Mouse (Mus musculus) kidney, embryonic 14.5 days (tissue): ENCODE data around the gene Mrpl38. TPM values are rescaled to one million over a fixed set of nuclear protein-coding genes. Genes with fewer than 3 reads are reported as not detected.

Experiments
- ATAC-seq: fragments of 200-750 bp; cut with Nextera tagmentation; 2 replicates; pipeline ENCODE4 v1.8.0; 2017; ENCODE audit warnings: moderate number of reproducible peaks, mild to moderate bottlenecking, moderate TSS enrichment, moderate library complexity; ENCODE audit not compliant: low FRiP score, low TSS enrichment
- H3K27ac ChIP-seq: fragments of 300-500 bp; sonication (generic); 2 replicates; pipeline ENCODE4 v1.5.1; 2014; ENCODE audit warnings: low read depth, mild to moderate bottlenecking, low read length, moderate library complexity, mixed read lengths
- H3K27me3 ChIP-seq: fragments of 300-500 bp; sonication (generic); 2 replicates; pipeline ENCODE4 v1.6.1; 2014; ENCODE audit warnings: mild to moderate bottlenecking, low read length; ENCODE audit not compliant: control insufficient read depth, insufficient read depth
- H3K36me3 ChIP-seq: fragments of 300-500 bp; sonication (generic); 2 replicates; pipeline ENCODE4 v1.6.1; 2014; ENCODE audit warnings: low read length, mixed read lengths; ENCODE audit not compliant: control insufficient read depth, insufficient read depth
- H3K4me1 ChIP-seq: fragments of 300-500 bp; sonication (generic); 2 replicates; pipeline ENCODE4 v1.6.1; 2014; ENCODE audit warnings: low read length, mixed read lengths; ENCODE audit not compliant: control insufficient read depth, insufficient read depth
- H3K4me2 ChIP-seq: fragments of 300-500 bp; sonication (generic); replicated peaks from 2 replicates; pipeline ENCODE4 v1.6.1; 2014; ENCODE audit warnings: low read depth, mild to moderate bottlenecking, low read length
- H3K4me3 ChIP-seq: fragments of 300-500 bp; sonication (generic); 2 replicates; pipeline ENCODE4 v1.5.1; 2014; ENCODE audit warnings: mild to moderate bottlenecking, low read length
- H3K9ac ChIP-seq: fragments of 300-500 bp; sonication (generic); 2 replicates; pipeline ENCODE4 v1.6.1; 2014; ENCODE audit warnings: low read depth, mild to moderate bottlenecking, low read length, moderate library complexity
- H3K9me3 ChIP-seq: fragments of 300-500 bp; sonication (generic); 2 replicates; pipeline ENCODE4 v1.6.1; 2016; ENCODE audit warnings: low read length; ENCODE audit not compliant: control insufficient read depth
- WGBS: fragments of 180-500 bp; shearing (Covaris S2); extraction: QIAGEN DNeasy Blood & Tissue Kit; methylation state at CpG from one replicate; pipeline ENCODE4 v1.1.7; 2014; 5-methylcytosine and 5-hydroxymethylcytosine counted together
- polyA plus RNA-seq: library from polyadenylated mRNA; unstranded; fragments of >200 nt; fragmentation: Nextera tagmentation; extraction: Ambion mirVana; gene quantifications from 2 replicates; pipeline ENCODE4 v1.2.1, GENCODE M21; 2014

The Mrpl38 gene
- polyA plus RNA-seq, 1 experiment from 2014 or later = 111 TPM

GRCm38 (mm10) chr11:116108464-116109137, 30.1 kb downstream of the Mrpl38 start:
- no peak overlapping the region for H3K27ac ChIP-seq
- peaks cover 40% of the 10 kb centered on the region for H3K27me3 ChIP-seq
- H3K9ac ChIP-seq = 0 out of 2 replicates have a peak overlapping the region, but pooled peaks have one; percentile 56
- H3K36me3 ChIP-seq = no peaks in the 10 kb centered on the region
- peaks cover 50% of the 10 kb centered on the region for H3K4me1 ChIP-seq
- H3K9me3 ChIP-seq = no peaks in the 10 kb centered on the region
- ATAC-seq = no peak
- H3K4me3 ChIP-seq = peak overlapping the region; percentile 47
- WGBS = 6% methylated on average over 23 of the region's 23 CpGs
- peak overlapping the region; percentile 59 for H3K4me2 ChIP-seq

- Histone ChIP-seq H3K27me3 (peaks cover 40% of the 10 kb centered on the region), H3K9ac (0 out of 2 replicates have a peak overlapping the region, but pooled peaks have one; percentile 23)
- no peak; the same call in 1 of the 2 replicates for ATAC-seq
Observed at GRCm38 (mm10) chr11:116107777-116108285, 30.8 kb downstream of the Mrpl38 start.

GRCm38 (mm10) chr11:116106963-116107776, 31.5 kb downstream of the Mrpl38 start:
- H3K27me3 ChIP-seq = peaks cover 40% of the 10 kb centered on the region
- WGBS = 20% methylated on average over 14 of the region's 14 CpGs
- no peak overlapping the region for H3K27ac ChIP-seq
- no peaks in the 10 kb centered on the region for H3K9me3 ChIP-seq
- H3K4me2 ChIP-seq = peak overlapping the region; percentile 59
- ATAC-seq = no peak
- no peaks in the 10 kb centered on the region for H3K36me3 ChIP-seq
- H3K4me1 ChIP-seq = peaks cover 61% of the 10 kb centered on the region
- H3K9ac ChIP-seq = 0 out of 2 replicates have a peak overlapping the region, but pooled peaks have one; percentile 23
- H3K4me3 ChIP-seq = peak overlapping the region; percentile 47; the same call in 1 of the 2 replicates

More at GRCm38 (mm10) chr11:116107777-116108285, 30.8 kb downstream of the Mrpl38 start:
- peak overlapping the region; percentile 59 for H3K4me2 ChIP-seq
- peaks cover 57% of the 10 kb centered on the region for H3K4me1 ChIP-seq
- H3K27ac ChIP-seq = no peak overlapping the region
- WGBS = 17% methylated on average over 19 of the region's 19 CpGs
- no peaks in the 10 kb centered on the region for H3K9me3 ChIP-seq
- peak overlapping the region; percentile 47 for H3K4me3 ChIP-seq
- no peaks in the 10 kb centered on the region for H3K36me3 ChIP-seq

- Histone ChIP-seq H3K4me1 (peaks cover 66% of the 10 kb centered on the region), H3K36me3 (no peaks in the 10 kb centered on the region), H3K4me2 (peak overlapping the region; percentile 34), H3K9ac (peak overlapping the region; percentile 31; the same call in 1 of the 2 replicates), H3K27me3 (peaks cover 40% of the 10 kb centered on the region), H3K9me3 (no peaks in the 10 kb centered on the region), H3K27ac (no peak overlapping the region), H3K4me3 (peak overlapping the region; percentile 12; the same call in 1 of the 2 replicates)
- ATAC-seq = peak; percentile 20
- WGBS = 20% methylated on average over 32 of the region's 32 CpGs
Observed at GRCm38 (mm10) chr11:116106154-116106962, 32.3 kb downstream of the Mrpl38 start.

- WGBS = 87% methylated on average over 2 of the region's 2 CpGs
- H3K27ac ChIP-seq = no peak overlapping the region
- no peak overlapping the region for H3K4me3 ChIP-seq
- H3K4me2 ChIP-seq = no peak overlapping the region
- no peak overlapping the region for H3K9ac ChIP-seq
- H3K27me3 ChIP-seq = peaks cover 35% of the 10 kb centered on the region
- no peaks in the 10 kb centered on the region for H3K36me3 ChIP-seq
- no peaks in the 10 kb centered on the region for H3K9me3 ChIP-seq
- H3K4me1 ChIP-seq = peaks cover 60% of the 10 kb centered on the region
- ATAC-seq = no peak
Observed at GRCm38 (mm10) chr11:116105065-116105464, 33.6 kb downstream of the Mrpl38 start.

- WGBS = 29% methylated on average over 14 of the region's 14 CpGs
- Histone ChIP-seq H3K4me1 (peaks cover 54% of the 10 kb centered on the region), H3K36me3 (no peaks in the 10 kb centered on the region), H3K4me2 (no peak overlapping the region), H3K4me3 (no peak overlapping the region), H3K27ac (peak overlapping the region; percentile 57), H3K9ac (no peak overlapping the region), H3K27me3 (peaks cover 25% of the 10 kb centered on the region), H3K9me3 (no peaks in the 10 kb centered on the region)
- ATAC-seq = peak; percentile 41
Observed at GRCm38 (mm10) chr11:116104006-116104646, 34.5 kb downstream of the Mrpl38 start.

- peaks cover 22% of the 10 kb centered on the region for H3K27me3 ChIP-seq
- peak overlapping the region; percentile 57 for H3K27ac ChIP-seq
- H3K9me3 ChIP-seq = no peaks in the 10 kb centered on the region
- H3K9ac ChIP-seq = no peak overlapping the region
- no peak for ATAC-seq
- H3K36me3 ChIP-seq = no peaks in the 10 kb centered on the region
- 81% methylated on average over 11 of the region's 12 CpGs for WGBS
- H3K4me3 ChIP-seq = no peak overlapping the region
- peaks cover 54% of the 10 kb centered on the region for H3K4me1 ChIP-seq
- no peak overlapping the region for H3K4me2 ChIP-seq
Observed at GRCm38 (mm10) chr11:116103572-116103971, 35.1 kb downstream of the Mrpl38 start.

- no peak for ATAC-seq
- Histone ChIP-seq H3K36me3 (no peaks in the 10 kb centered on the region), H3K27me3 (peaks cover 11% of the 10 kb centered on the region), H3K9me3 (no peaks in the 10 kb centered on the region), H3K4me3 (no peak overlapping the region), H3K4me1 (peaks cover 49% of the 10 kb centered on the region), H3K9ac (no peak overlapping the region; the same call in 1 of the 2 replicates), H3K4me2 (peak overlapping the region; percentile 17; the same call in 1 of the 2 replicates), H3K27ac (peak overlapping the region; percentile 83; the same call in 1 of the 2 replicates)
- 60% methylated on average over 3 of the region's 4 CpGs for WGBS
Observed at GRCm38 (mm10) chr11:116102472-116102871, 36.2 kb downstream of the Mrpl38 start.
